Mouse (Mus musculus) liver, postnatal 0 days (tissue): Measurements from ENCODE around the gene Cited2. TPM values are rescaled to one million over a fixed set of nuclear protein-coding genes. Genes with fewer than 3 reads are reported as not detected.

Experiments used
- ATAC-seq: fragments of 200-750 bp; cut with Nextera tagmentation; 2 replicates; pipeline ENCODE4 v1.8.0; 2017; ENCODE audit warnings: mild to moderate bottlenecking, moderate library complexity
- DNase-seq: peaks from one replicate; pipeline ENCODE4 v3.0.0-alpha.2; 2016
- H3K27ac ChIP-seq: fragments of 300-500 bp; sonication (generic); 2 replicates; pipeline ENCODE4 v1.5.1; 2014; ENCODE audit warnings: antibody characterized with exemption, moderate library complexity, mild to moderate bottlenecking, low read depth
- H3K27me3 ChIP-seq: fragments of 300-500 bp; sonication (generic); 2 replicates; pipeline ENCODE4 v1.6.1; 2014; ENCODE audit warnings: low read length, control low read depth, mixed read lengths; ENCODE audit not compliant: insufficient read depth
- H3K36me3 ChIP-seq: fragments of 300-500 bp; sonication (generic); replicated peaks from 2 replicates; pipeline ENCODE4 v1.6.1; 2014; ENCODE audit warnings: mild to moderate bottlenecking, control low read depth, low read length, moderate library complexity, mixed read lengths; ENCODE audit not compliant: insufficient read depth
- H3K4me1 ChIP-seq: fragments of 300-500 bp; sonication (generic); 2 replicates; pipeline ENCODE4 v1.6.1; 2014; ENCODE audit warnings: antibody characterized with exemption, mild to moderate bottlenecking, control low read depth; ENCODE audit not compliant: insufficient read depth
- H3K4me2 ChIP-seq: fragments of 300-500 bp; sonication (generic); 2 replicates; pipeline ENCODE4 v1.6.1; 2014; ENCODE audit warnings: low read depth, mild to moderate bottlenecking, low read length, moderate library complexity, mixed read lengths
- H3K4me3 ChIP-seq: fragments of 300-500 bp; sonication (generic); 2 replicates; pipeline ENCODE4 v1.5.1; 2014; ENCODE audit warnings: low read depth, low read length
- H3K9ac ChIP-seq: fragments of 300-500 bp; sonication (generic); replicated peaks from 2 replicates; pipeline ENCODE4 v1.6.1; 2014; ENCODE audit warnings: mild to moderate bottlenecking, moderate library complexity
- H3K9me3 ChIP-seq: fragments of 300-500 bp; sonication (generic); 2 replicates; pipeline ENCODE4 v1.6.1; 2016; ENCODE audit warnings: mild to moderate bottlenecking, control low read depth, low read length, mixed read lengths
- CTCF ChIP-seq: sonication (generic); IDR thresholded peaks from 2 replicates; pipeline ENCODE4 v1.5.1; 2016; ENCODE audit warnings: antibody characterized with exemption, low read depth
- EP300 ChIP-seq: IDR thresholded peaks from 2 replicates; pipeline ENCODE4 v1.6.1; 2016; ENCODE audit warnings: antibody characterized with exemption, low read depth, mild to moderate bottlenecking
- WGBS: fragments of 180-500 bp; shearing (Covaris S2); extraction: QIAGEN DNeasy Blood & Tissue Kit; methylation state at CpG from one replicate; pipeline ENCODE4 v1.1.7; 2014; ENCODE audit not compliant: insufficient replicate concordance; 5-methylcytosine and 5-hydroxymethylcytosine counted together
- polyA plus RNA-seq: library from polyadenylated mRNA; unstranded; fragments of >200 nt; fragmentation: Nextera tagmentation; extraction: Ambion mirVana; gene quantifications from 2 replicates; pipeline ENCODE4 v1.2.1, GENCODE M21; 2015

Cited2 gene
- polyA plus RNA-seq, 1 experiment from 2014 or later: 17.0 TPM

DNA sequence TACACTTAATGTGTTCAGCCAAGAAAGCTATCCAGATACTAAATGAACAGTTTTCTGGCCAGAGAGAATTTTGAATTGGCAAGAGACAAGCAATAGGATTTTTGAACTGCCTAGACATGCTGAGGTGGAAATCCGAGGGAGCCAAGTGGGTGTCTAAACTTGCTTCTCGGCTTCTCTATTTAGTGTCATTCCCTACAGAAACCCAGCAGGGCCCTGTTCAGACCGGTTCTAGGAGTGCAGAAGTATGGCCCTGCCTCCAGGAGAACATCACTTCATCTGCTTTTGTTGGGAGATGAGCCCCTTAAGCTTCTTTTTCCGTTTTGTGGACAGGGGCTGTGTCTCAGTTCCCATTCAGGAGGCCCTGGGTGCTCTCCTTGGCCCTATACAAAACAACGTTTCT is 29.5 kb downstream of the Cited2 start:
- TF ChIP-seq EP300 (no peak), CTCF (no peak)
- H3K36me3 ChIP-seq: no peaks in the 10 kb centered on the region
- ATAC-seq: no peak
- no peaks in the 10 kb centered on the region for H3K27me3 ChIP-seq
- DNase-seq: no peak
- no peak overlapping the region for H3K4me2 ChIP-seq
- H3K4me1 ChIP-seq: no peaks in the 10 kb centered on the region
- H3K4me3 ChIP-seq: no peak overlapping the region
- H3K9ac ChIP-seq: no peak overlapping the region
- peaks cover 3% of the 10 kb centered on the region; the same call in 1 of the 2 replicates for H3K9me3 ChIP-seq
- WGBS: 74% methylated on average over 5 of the region's 5 CpGs
- no peak overlapping the region for H3K27ac ChIP-seq

GRCm38 (mm10) chr10:17759772-17760171 is 36.8 kb downstream of the Cited2 start:
- H3K27ac ChIP-seq: no peak overlapping the region
- no peak overlapping the region for H3K9ac ChIP-seq
- 0 out of 2 replicates have a peak, but pooled peaks cover 4% of the 10 kb centered on the region for H3K4me1 ChIP-seq
- peaks cover 3% of the 10 kb centered on the region; the same call in 1 of the 2 replicates for H3K9me3 ChIP-seq
- H3K27me3 ChIP-seq: no peaks in the 10 kb centered on the region
- DNase-seq (no peak), ATAC-seq (no peak)
- H3K36me3 ChIP-seq: no peaks in the 10 kb centered on the region
- no peak overlapping the region for H3K4me2 ChIP-seq
- H3K4me3 ChIP-seq: no peak overlapping the region
- TF ChIP-seq CTCF: no peak
- TF ChIP-seq EP300: no peak
- WGBS: 78% methylated on average over 3 of the region's 3 CpGs

DNA sequence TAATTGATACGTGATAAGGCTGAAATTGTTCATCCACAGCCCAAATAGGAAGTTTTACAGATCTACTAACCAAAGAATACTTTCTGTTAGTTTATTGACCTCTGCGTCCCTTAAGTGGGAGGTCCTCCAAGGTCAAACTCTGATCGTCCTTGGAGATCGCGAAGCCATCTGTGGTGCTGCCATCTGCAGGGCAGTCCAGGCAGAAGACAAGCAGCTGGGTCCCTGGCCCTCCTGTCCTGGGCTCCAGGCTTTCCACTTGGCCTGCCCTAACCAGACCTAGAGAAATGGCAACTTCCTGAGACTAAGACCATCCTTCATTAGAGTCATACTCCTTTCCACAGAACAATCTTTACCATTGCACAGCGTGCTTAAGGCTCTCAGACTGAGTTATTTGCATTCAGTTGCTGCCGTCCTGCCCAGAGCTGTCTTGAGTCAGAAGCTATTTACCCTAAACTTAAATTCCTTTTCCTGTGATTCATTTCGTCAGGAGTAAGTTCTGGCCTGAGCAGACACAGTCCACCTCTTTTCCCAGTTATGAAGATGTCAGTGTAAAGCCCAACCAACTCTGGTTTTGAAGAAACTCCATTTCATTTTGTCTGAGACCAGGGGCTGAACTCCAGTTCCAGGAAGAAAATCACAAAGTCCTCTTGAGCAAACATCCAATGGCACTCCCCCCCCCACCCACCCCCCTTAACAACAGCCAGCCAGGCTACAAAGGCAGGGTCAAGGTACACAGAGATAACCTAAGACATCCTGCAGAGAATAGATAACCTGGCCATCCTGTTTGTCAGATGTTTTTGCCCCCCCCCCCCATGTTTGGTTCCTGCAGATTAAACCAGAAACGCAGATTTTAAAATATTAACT is 38.0 kb downstream of the Cited2 start:
- TF ChIP-seq CTCF (peak; percentile 48), EP300 (no peak)
- WGBS: 52% methylated on average over 9 of the region's 9 CpGs
- no peaks in the 10 kb centered on the region; the same call in 1 of the 2 replicates for H3K9me3 ChIP-seq
- H3K27ac ChIP-seq: no peak overlapping the region
- H3K36me3 ChIP-seq: no peaks in the 10 kb centered on the region
- 0 out of 2 replicates have a peak, but pooled peaks cover 4% of the 10 kb centered on the region for H3K4me1 ChIP-seq
- no peaks in the 10 kb centered on the region for H3K27me3 ChIP-seq
- H3K4me2 ChIP-seq: no peak overlapping the region
- no peak overlapping the region for H3K9ac ChIP-seq
- no peak for ATAC-seq
- no peak overlapping the region for H3K4me3 ChIP-seq
- DNase-seq: peak; percentile 16

DNA sequence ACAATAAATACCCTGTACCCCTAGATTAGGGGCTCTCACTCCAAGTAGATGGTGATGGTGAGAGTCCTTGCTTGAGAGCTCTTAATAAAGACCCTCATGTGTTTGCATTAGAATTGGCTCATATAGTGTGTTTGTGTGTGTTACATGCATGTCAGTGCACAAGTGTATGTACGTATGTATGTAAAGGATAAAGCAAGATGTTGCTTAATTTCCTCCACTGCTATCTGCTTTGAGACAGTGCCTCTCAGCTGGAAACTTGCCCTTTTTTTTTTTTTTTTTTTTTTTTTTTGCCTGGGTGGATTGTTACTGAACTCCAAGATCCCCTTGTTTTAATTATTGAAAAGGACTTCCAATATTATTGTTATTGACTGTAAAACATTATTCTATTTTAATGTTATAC is 38.6 kb downstream of the Cited2 start:
- no peak overlapping the region for H3K9ac ChIP-seq
- no peaks in the 10 kb centered on the region for H3K9me3 ChIP-seq
- H3K27me3 ChIP-seq: no peaks in the 10 kb centered on the region
- no peaks in the 10 kb centered on the region for H3K36me3 ChIP-seq
- no peak overlapping the region for H3K4me3 ChIP-seq
- 0 out of 2 replicates have a peak, but pooled peaks cover 4% of the 10 kb centered on the region for H3K4me1 ChIP-seq
- DNase-seq (no peak), ATAC-seq (no peak)
- WGBS: 11% methylated on average over 1 of the region's 1 CpGs
- H3K27ac ChIP-seq: no peak overlapping the region
- TF ChIP-seq EP300: no peak
- no peak for TF ChIP-seq CTCF
- H3K4me2 ChIP-seq: no peak overlapping the region

DNA sequence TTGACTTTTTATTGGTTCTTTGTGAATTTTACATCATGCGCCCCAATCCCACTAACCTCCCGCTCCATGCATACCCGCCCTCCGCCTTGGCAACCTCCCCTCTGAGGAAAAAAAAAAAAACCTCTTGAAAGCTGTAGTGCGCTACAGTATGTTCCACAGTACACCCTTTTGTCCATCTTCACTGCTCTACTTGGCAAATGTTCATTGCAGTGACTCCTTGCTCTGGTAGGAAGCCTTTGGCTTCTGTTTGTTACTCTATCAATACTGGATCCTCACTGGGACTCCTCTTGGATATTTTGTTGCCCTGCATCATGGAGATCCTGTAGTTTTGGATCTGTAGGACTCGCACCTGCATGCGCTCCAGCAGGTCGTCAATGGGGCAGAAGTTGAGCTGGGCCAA is 39.9 kb downstream of the Cited2 start:
- Histone ChIP-seq H3K4me2 (no peak overlapping the region), H3K27me3 (no peaks in the 10 kb centered on the region), H3K9me3 (no peaks in the 10 kb centered on the region), H3K27ac (no peak overlapping the region), H3K4me1 (0 out of 2 replicates have a peak, but pooled peaks cover 4% of the 10 kb centered on the region), H3K4me3 (no peak overlapping the region), H3K36me3 (no peaks in the 10 kb centered on the region), H3K9ac (no peak overlapping the region)
- no peak for ATAC-seq
- no peak for DNase-seq
- TF ChIP-seq EP300 (no peak), CTCF (no peak)
- WGBS: 91% methylated on average over 8 of the region's 8 CpGs

DNA sequence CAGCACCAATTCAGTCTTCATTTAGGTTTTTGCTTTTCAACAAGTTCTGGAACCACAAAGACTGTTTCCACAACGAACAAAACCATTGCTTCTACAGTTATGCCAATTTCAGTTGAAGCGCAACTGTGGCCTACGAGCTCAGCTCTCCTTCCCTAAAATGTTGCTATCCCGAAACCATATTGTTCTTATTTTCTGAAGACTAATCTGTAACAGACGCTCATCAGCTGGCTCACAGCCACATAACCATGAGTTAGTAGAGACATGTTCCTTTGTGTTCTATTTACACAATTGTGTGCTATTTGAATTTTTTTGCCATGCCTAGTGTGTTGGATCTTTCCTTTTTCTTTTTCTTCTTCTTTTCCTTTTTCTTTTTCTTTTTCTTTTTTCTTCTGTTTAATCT is 46.8 kb downstream of the Cited2 start:
- H3K4me3 ChIP-seq: no peak overlapping the region
- no peak overlapping the region for H3K27ac ChIP-seq
- H3K4me1 ChIP-seq: no peaks in the 10 kb centered on the region
- ATAC-seq (no peak), DNase-seq (no peak)
- H3K36me3 ChIP-seq: no peaks in the 10 kb centered on the region
- no peaks in the 10 kb centered on the region for H3K9me3 ChIP-seq
- no peak for TF ChIP-seq EP300
- no peak for TF ChIP-seq CTCF
- no peak overlapping the region for H3K4me2 ChIP-seq
- WGBS: 70% methylated on average over 5 of the region's 5 CpGs
- no peaks in the 10 kb centered on the region for H3K27me3 ChIP-seq
- no peak overlapping the region for H3K9ac ChIP-seq
